Mouse (Mus musculus): ENCODE measurements around the gene Ggct.
A peak's percentile ranks its signal among the peaks of the same experiment; 100 is the strongest.

The Ggct gene

DNA sequence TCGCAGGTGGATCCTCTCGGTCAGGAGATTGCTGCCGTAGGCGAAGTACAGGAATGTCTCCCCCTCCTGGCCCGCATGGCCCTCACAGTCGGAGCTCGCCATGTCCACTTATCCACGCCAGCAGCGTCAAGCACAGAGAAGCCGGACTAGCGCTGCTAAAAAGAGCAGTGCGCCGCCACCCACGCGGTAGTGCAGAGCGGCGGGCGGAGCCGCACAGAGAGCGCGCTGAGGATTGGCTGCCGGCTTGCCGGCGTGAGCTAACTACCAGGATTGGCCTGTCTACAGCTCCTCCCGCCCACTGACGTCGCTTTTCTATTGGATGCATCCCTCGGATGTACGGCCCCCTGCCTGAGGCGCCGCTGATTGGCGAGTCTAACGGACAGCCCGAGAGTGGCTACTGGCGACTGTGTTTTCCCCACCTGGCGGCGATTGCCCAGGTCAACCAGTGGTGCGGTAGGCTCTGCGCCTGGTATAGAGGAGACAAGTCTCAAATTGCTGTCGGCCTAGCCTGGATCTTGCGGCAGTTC lies at the start of gene Ggct:
Ggct (minus strand) TSS at position 217 of the 527 bp plus-strand sequence.
- peak; percentile 81 for DNase-seq (ENCODE audit: extremely low read depth, low read depth, low spot score)

DNA sequence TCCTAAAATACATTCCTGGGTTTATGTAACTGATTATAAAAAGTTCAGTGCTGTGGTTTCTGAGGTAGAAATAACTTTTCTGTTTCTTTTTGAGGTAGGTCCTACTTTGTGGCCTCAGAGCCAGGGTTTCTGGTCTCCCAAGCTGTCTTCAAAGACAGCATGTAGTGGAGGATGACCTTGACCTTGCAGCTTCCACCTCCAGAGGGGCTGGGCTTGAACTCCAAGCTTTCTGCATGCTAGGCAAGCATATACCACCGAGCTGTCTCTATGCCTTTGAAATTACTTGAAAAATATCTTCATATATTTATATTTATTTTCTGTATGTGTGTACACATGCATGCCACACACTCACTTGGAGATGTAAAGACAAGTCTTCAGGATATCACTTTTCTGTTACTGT lies 47.3 kb upstream of the Ggct start:
- no peak for DNase-seq (ENCODE audit: extremely low read depth, low read depth, low spot score)

DNA sequence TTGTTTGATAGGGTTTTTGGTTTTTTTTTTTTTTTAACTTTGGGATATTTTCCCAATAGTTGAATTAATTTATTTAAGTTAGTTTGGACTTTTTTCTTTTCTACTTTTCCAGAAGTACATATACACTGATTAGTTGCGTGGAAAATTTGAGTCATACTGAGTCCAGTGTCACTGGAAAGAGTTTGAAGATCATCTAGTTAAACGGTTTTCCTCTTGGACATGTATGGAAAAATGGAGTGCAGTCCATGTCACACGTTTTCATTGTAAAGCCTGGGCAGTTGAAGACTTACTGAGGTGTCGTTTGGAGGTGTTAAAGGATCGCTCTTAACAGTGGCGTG lies 46.7 kb upstream of the Ggct start:
- no peak for DNase-seq (ENCODE audit: extremely low read depth, low read depth, low spot score)

DNA sequence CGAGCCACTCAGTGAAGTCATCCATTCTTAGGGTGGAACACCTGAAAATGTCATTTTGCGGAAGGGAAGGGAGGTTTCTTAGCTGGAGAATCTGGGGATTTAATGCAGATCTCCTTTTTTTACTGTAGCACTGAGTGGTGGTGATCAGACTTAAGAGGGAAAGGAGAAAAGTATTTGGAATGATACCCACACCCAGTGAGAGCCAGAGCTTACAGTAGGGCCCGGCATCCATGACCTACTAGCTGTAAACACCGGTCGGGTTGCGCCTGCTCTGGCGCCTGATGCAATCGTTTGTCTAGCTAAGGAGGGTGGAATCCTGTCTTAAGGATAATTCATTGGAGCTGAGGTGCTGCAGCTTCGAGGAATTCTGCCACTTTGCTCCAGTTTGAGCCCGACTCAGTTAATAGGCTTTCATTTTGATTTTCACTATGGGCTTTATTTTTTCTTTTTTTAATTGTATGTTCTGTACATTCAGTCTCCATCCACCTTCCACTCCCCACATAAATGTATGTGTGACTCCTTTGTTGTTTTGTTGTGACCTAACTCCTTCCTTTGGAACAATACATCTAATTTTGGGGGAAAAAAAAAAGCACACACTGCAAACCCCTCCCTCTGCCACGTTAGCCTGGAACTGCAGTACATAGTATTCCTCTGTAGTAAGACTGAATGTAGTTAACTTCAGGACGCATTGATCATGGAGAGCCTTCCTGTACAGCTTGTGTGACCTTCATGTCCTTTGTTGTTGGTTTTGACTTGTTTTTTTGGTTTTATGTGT lies 46.1 kb upstream of the Ggct start:
- no peak for DNase-seq (ENCODE audit: extremely low read depth, low read depth, low spot score)

DNA sequence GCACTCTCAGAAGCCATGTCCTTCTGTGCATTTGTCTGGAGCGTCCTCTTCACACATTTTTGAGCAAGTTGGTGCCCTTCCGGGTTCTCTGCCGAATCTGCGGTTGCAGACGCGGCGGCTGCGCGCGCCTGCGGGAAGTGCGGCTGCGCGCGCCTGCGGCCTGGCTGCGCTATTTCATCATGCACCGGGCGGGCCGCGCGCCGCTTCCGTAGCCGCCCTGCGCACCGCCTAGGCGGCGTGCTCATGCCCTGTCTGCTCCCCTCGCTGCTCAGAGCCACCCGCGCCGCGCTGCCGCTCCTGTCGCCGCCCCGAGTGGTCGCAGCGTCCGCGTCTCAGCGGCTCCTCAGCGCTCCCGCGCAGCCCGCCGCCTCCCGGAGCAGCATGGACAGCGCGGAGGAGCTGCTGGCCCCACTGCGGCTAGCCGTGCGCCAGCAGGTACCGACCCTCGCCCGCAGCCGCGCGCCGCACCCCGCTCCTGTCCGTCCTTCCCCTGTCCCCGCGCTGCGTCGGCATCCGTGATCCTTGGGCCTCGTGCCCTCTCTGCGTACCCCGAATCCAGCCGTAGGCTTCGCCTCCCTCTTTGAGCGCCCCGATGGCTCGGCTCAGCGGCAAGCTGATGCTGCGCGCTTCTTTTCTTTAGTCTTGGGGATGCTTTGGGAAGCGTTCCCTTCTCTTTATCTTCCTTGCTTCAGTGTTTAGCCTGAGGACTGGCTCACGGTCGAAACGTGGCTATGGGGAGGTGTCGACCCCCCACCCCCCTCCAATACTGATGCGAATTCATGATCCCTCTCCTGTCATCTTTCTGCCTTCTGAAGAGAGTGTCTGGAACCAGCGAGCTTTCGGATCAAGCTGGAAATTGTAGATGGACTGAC lies 45.3 kb upstream of the Ggct start, which contains the start of gene Gars:
Gars (plus strand) TSS at position 209 of the 872 bp plus-strand sequence.
- no peak for DNase-seq (ENCODE audit: extremely low read depth, low read depth, low spot score)

DNA sequence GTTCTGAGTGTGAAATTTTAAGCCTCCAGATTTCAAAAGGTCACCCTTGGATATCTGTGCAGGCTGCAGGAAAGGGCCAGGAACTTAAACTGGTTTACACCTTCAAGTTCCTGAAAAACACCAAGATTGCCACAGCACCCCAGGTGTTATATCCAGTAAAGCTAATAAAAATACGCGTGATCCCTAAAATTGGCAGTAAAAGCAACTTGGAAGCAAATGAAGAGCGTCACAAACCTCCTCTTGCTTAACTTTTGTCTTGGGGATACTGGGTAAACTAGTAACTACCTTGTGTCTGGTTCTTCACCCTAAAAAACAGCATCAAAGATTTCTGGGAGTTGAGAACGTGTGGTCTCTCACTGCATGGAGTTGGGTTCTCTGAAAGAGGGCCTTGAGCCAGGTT lies 44.0 kb upstream of the Ggct start:
- peak; percentile 55 for DNase-seq (ENCODE audit: extremely low read depth, low read depth, low spot score)

DNA sequence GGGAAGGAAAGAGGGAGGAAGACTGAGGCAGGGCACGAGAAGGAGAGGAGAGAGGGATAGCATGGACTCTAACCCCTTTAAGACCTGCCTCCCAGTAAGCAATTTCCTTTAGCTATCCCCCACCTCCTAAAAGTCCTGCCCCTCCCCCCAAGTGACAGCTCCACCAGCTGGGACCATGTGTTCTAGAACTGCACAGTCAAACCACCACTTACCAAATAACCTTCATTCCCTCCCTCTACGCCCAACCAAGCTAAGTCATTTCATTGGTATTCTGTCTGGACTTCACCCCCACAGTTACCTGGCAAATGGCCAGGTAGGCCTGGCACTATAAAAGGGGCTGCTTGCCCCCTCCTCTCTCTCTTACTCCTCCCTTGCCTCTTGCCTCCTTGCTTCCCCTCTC lies 34.9 kb upstream of the Ggct start:
- no peak for DNase-seq (ENCODE audit: extremely low read depth, low read depth, low spot score)

DNA sequence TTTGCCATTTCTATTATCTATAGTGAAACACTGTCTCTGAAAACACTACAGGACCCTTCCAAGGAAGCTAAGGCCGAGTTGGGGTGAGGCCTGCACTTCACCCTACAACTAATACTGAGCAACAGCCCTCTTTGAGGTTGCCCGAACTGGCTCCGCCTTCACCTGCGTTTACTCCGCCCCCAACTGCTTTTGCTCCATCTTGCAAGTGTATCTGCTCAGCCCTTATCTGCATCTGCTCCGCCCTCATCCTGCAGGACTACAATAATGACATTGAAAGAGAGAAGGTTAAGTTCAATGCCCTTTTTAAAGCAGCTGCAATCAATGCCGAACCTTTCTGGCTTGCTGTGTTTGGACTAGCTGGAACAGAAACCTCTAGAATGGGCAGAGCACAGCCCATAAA lies 29.1 kb upstream of the Ggct start:
- no peak for DNase-seq (ENCODE audit: extremely low read depth, low read depth, low spot score)

DNA sequence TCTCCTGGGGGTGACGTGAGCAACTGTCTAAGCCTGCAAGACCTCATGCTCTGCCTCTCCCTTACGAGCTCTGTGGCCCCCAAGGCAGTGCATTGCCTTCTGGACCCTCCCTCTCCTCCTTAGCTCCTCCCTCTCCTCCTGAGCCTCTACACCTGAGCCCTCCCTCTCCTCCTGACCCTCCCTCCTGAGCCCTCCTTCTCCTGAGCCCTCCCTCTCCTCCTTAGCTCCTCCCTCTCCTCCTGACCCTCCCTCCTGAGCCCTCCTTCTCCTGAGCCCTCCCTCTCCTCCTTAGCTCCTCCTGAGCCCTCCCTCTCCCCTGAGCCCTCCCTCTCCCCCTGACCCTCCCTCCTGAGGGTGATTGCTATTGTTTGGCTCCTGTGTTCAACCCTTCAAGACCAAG lies 25.7 kb upstream of the Ggct start:
- DNase-seq (ENCODE audit: extremely low read depth, low read depth, low spot score), result no peak

DNA sequence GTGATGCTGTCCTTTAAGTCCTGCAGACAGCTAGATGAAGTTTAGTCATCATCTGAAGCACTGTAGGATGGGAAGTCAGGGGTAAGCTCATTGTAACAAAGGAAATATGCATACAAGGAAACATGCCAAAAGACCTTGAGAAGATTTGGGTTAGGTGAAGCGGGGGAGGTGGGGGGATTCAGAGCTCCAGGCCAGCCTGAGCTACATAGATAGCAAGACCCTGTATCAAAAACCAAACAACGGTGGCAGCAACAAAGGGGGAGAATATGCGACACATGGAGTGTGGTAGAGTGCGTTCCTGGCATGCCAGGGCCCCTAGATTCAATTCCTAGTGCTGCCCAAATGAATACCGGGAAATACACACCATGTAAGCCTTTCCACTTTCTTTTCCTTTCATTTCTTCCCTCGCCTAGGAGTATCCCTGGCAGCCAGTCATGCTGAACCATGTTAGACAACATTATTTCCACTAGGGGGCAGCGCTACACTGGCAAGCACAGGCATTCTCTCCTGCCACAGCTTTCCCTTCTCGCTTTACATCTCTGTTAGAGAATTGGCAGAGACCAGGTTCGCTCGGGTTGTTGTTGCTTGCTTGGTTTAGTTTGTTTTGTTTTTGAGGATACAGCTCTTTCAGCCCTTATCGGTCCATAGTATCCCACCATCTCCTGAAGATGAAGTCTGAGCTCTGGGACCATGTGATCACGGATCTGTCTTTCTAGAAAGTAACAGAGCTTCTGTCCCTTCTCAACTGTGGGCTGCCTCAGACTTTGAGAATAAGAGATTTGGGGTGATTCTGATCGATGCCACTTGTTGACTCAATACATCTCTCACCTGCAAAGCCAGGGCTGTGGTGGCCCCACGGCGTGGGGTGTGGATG lies 24.2 kb upstream of the Ggct start:
- DNase-seq (ENCODE audit: extremely low read depth, low read depth, low spot score), result no peak

DNA sequence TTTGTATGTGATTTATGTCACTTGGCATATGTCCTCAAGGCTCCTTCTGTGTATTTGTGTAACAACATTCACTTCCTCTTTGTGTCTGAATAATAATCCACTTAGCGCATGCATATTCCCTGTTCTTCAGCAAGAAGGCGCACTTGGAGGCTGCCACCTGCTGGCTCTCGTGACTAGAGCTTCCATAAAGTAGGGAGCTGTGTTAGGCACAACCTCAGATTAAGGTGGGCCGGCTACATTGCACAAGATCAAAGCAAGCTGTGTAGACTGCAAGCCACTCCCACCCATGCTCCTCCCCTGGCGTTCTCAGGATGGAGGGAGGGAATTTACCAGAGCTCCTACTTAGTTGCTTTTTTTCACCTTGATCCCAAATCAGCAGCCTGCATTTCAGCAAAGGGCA lies 23.5 kb upstream of the Ggct start:
- DNase-seq (ENCODE audit: extremely low read depth, low read depth, low spot score), result no peak

DNA sequence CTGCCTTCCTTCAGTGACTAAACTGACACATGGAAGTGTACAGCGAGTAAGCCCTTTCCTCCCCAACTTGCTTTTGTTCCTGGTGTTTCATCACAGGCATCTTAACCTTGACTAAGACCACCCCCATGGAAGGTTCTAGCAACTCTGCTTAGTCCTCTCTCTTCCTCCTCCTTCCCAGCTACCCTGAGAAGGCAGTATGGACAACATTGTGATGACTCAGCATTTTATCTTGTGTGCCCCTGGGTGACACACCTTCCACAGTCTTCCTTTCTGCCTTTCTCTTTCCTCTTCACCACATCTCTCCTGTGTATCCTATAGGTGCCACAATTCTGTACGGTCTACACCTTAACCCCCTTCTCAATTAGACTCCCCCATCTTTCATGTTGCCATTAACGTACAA lies 21.4 kb upstream of the Ggct start:
- no peak for DNase-seq (ENCODE audit: extremely low read depth, low read depth, low spot score)

DNA sequence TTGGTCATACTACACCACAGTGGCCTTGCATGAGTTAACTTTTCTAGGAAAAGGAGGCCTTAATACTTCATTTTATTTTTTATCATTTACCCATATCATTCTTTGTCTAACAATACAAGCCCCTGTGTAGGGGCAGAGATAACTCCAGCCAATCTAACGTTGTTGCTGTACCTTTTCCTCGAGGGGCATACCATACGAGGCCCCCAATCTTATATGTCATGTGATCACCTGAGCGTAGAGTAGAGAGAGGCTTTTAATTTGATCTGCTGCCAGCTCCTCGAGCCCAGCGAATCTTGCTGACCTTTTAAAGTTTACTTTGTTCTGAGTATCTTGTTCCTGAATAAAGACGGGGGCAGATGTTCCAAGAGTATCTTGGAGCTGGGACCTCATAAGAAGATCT lies 19.8 kb upstream of the Ggct start:
- DNase-seq (ENCODE audit: extremely low read depth, low read depth, low spot score), result no peak

DNA sequence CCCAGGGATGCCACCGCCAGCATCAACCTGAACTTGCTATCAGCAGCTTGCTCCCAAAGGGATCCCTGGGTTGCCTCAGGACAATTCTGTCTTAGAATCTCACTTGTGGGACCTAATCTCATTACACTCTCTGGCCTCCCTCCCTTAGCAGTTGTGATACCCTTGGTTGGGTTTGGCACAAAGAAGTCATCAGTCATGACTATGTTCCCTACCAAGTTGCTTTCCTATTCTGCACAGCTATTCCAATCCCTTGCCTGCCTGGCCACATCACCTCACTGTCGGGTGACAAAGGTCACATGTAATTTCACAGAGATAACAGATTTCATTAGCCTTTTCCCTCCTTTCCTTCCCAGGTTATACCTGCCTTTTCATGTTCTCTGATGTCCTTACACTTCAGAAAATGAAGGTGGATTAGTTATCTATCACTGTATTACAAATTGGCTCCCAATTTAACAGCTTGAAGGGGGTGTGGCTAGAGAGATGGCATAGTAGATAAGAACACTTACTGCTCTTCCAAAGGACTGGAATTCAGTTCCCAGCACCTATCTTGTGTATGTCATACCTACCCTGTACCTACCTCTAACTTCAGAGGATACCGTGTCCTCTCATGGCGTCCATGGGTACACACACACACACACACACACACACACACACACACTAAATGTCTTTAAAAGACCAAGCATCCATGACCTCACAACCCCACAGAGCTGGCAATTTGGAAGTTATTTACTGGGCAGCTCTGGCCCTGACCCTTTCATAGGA lies 17.8 kb upstream of the Ggct start:
- no peak for DNase-seq (ENCODE audit: extremely low read depth, low read depth, low spot score)

DNA sequence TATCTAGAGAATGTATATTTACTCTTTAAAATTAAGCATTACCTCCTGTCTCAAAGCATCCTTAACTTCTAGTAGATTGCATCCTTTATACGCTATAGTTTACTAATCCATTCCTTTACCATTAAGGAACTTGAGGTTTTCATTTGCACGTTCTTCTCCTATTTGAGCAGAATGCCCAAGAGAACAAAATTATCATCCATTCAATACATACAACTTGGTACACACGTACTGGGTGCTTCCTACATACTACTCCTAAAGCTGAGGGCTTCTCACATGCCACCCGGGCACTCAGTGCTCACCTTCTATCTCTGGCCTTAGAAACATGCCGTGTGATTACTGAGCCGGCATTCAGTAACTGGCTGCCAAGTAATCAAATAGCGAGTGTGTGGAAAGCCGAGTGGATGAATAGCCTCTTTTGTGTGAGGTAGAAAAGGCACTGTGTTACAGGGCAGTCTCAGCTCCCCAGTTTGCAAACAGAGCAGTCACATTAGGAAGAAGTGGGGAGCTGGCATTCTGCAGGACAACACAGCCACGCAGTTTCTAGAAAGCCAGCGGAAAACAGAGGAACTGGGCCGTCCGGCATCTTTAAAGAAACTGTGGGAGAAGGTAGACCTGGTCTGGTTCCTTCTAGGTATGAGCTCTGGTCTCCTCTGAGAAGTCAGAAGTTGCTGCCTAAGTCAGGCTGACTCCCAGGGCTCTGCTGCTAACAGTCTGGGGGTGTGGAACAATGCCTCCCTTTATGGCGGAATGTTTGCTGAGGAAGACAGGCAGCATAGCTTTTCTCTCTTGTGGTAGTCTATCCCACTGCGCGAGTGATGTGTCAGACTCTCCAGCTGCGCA lies 16.9 kb upstream of the Ggct start:
- no peak for DNase-seq (ENCODE audit: extremely low read depth, low read depth, low spot score)

DNA sequence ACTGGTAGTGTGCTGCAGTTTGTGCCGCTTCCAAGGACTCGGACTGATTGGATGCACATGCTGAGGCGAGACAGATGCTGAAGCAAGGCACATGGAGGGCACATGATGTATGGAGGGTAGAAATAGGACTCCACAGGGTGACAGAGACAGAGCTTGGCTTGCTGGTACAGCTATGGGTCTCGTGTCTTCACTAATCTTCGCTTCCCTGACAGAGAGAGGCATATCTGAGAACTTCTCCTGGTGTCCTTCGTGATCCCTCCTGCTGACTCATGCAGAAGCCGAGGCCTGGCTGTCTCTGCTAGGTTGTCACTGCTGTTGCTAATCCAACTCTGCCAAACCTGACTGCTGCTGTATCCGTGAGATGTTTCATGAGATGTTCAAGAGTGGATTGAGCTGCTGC lies 15.7 kb upstream of the Ggct start:
- no peak for DNase-seq (ENCODE audit: extremely low read depth, low read depth, low spot score)

DNA sequence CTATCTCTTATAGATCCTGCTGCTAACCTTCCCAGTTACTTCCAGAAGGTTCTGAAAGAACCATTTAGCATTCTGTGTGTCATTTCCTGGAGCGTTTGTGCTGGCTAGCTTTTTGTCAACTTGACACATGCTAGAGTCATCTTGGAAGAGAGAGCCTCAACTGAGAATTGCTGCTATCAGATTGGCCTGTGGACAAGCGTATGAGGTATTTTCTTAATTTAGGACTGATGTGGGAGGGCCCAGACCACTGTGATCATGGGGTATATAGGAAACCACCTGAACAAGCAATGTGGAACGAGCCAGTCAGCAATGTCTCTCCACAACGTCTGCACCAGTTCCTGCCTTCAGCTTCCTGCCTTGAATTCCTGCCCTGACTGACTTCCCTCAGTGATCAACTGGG lies 10.8 kb upstream of the Ggct start:
- no peak for DNase-seq (ENCODE audit: extremely low read depth, low read depth, low spot score)

DNA sequence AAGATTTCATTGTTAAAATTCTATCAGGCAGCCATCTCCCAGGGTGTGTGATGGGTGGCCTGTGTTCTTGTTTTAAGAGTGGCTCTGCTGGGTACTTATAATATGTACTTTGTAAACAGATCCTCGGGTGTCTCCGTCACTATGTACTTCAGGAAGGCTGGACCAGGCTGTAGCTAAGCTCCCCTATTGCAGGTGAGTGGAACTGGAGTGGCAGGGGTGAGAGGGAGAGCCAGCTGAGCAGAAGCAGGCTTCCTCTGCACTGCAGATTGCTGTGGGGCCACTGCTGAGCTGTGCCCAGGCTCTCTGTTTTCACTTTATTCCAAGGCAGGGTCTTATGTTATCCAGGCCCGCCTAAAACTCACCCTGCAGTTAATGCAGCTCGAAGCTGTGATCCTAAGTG lies 9.7 kb upstream of the Ggct start:
- no peak for DNase-seq (ENCODE audit: extremely low read depth, low read depth, low spot score)

DNA sequence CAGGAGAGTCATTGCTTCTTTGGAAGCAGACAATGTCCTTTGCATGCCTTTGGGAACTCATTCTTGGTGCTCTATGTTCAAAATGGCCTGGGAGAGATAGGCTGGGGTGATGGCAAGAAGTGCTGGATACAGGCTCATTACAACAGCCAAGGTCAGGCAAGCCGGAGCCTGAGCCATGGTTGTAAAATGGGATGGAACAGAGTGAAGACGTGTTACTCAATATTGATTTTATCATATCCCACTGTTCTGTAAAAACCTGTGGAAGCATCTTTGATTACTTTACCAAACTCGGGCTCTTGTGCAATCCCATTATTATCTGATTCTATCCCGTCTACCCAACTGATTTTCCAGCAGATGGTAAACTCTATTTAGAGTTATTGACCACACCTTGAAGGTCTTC lies 8.6 kb upstream of the Ggct start:
- DNase-seq (ENCODE audit: extremely low read depth, low read depth, low spot score), result peak; percentile 62

DNA sequence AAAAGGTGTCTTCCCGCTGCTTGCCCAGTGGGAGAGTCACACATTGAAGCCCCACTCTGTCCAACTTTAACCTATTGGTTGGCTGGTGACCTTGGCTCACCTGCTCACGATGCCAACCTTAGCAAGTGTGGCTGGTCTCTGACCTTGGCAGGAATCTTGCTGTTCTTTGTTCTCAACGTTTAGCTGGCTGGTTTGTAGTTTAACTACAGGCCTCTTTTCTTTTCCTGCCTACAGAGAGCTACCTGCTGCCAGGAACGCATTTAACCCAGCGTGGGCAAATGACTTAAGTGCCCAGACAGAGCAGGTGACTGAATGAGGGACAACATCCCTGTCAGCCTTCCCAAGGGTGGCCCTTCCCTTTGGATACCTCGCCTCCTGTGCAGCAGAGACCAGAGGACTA lies 5.0 kb upstream of the Ggct start:
- no peak for DNase-seq (ENCODE audit: extremely low read depth, low read depth, low spot score)
